23 mouse cellular contexts compared by ENCODE assay signal in genomic region chr5:126117291-126117690, GRCm38 (mm10).
DNase-seq lines count a peak whose midpoint lies in the region; ATAC-seq lines count a peak whose summit lies in the region.
"Had no signal": no experiment of that assay in that cellular context is flagged by ENCODE, and none has a peak within 500 bp of the region (broad histone marks: within the 10 kb centered on the region; RNA-seq: fewer than 3 reads in every experiment).

No protein-coding gene starts in this region.

- H3K9me3 ChIP-seq in heart, embryonic 11.5 days (replicated peaks; ENCODE audit: control insufficient read depth, low read length): no peaks in the 10 kb centered on the region

- H3K36me3 ChIP-seq in heart, embryonic 11.5 days (ENCODE audit: control insufficient read depth, insufficient read depth, low read length): no peaks in the 10 kb centered on the region
- H3K36me3 ChIP-seq: G1E had no signal

- H3K4me3 ChIP-seq in heart, embryonic 11.5 days (ENCODE audit: low read depth, low read length): no peak overlapping the region

- no peak overlapping the region for H3K4me2 ChIP-seq in heart, embryonic 11.5 days

- WGBS in heart, embryonic 11.5 days (ENCODE audit: insufficient replicate concordance): 77% methylated on average over 2 of the region's 2 CpGs

- no peak for ATAC-seq in heart, embryonic 11.5 days (replicated peaks; ENCODE audit: insufficient number of reproducible peaks, low FRiP score, low TSS enrichment)
- ATAC-seq: activated CD4-positive, CD25-positive, alpha-beta regulatory T cell, adult 4 months; CD4-positive, CD25-positive, alpha-beta regulatory T cell, adult 4 months; Patski had no signal

- no peak overlapping the region for H3K9ac ChIP-seq in heart, embryonic 11.5 days (ENCODE audit: low read depth, low read length)

- H3K4me1 ChIP-seq in heart, embryonic 11.5 days (ENCODE audit: control insufficient read depth, insufficient read depth, low read length): no peaks in the 10 kb centered on the region

- H3K27ac ChIP-seq in heart, embryonic 11.5 days (ENCODE audit: low read depth, low read length): no peak overlapping the region

- H3K27me3 ChIP-seq in heart, embryonic 11.5 days (ENCODE audit: control insufficient read depth, insufficient read depth, low read length): no peaks in the 10 kb centered on the region
- H3K27me3 ChIP-seq: CH12.LX, Patski had no signal

- DNase-seq in heart, adult 11 months: peak; percentile 12
- peak; percentile 74 for DNase-seq in ES-CJ7 (ENCODE audit: low read depth, low spot score)
- DNase-seq in ZHBTc4 (ENCODE audit: low read depth, low spot score): peak; percentile 70
- DNase-seq in urinary bladder, adult 2 months (ENCODE audit: low spot score): no peak
- no peak for DNase-seq in right cerebral cortex, adult 2 months (ENCODE audit: low spot score in 2 of 2)
- DNase-seq: adrenal gland, adult 2 months; adrenal gland, adult 8-10 months; adrenal gland, postnatal 10 days; adrenal gland, postnatal 14 days; adrenal gland, postnatal 25 days; adrenal gland, postnatal 36 days; B cell, adult 2 months; cerebellum, adult 11 months; cerebellum, adult 11-12 months; cerebellum, adult 18-20 months; cerebellum, adult 2 months; cerebellum, adult 8-10 months had no signal

Comparison
In these comparisons a context has a peak if more than half of its experiments do, and no peak if none do; other contexts are left out.
1. DNase-seq: peak in heart, adult 11 months (single experiment), ES-CJ7 (single experiment) and ZHBTc4 (single experiment); none in urinary bladder, adult 2 months (single experiment) and right cerebral cortex, adult 2 months (0 of 2).